Mouse (Mus musculus): ENCODE results near the gene Pnp2. TPM values are rescaled to one million over a fixed set of nuclear protein-coding genes. Genes with fewer than 3 reads are reported as not detected.
"Not testable (repeated sequence)": the region's sequence is repeated elsewhere in the genome, so short reads cannot be mapped to it uniquely, and the experiment has no call there.

The Pnp2 gene
- polyA plus RNA-seq, 1 experiment from 2014 or later = 10.6 TPM

- H3K4me1 ChIP-seq (ENCODE audit: control insufficient read depth, low read depth, low read length); ATAC-seq (ENCODE audit: low read depth); H3K36me3 ChIP-seq (ENCODE audit: control insufficient read depth, insufficient read depth); H3K27me3 ChIP-seq (ENCODE audit: control insufficient read depth, insufficient read depth, low read depth, low read length); H3K9me3 ChIP-seq (replicated peaks; ENCODE audit: control insufficient read depth, low read length): not testable (repeated sequence)
- peak overlapping the region; percentile 85 for H3K4me2 ChIP-seq (ENCODE audit: low read depth, low read length)
- H3K4me3 ChIP-seq (ENCODE audit: low read depth, low read length) = peak overlapping the region; percentile 72
- WGBS (ENCODE audit: insufficient replicate concordance) = 4% methylated on average over 6 of the region's 6 CpGs
- peak overlapping the region; percentile 79 for H3K9ac ChIP-seq (ENCODE audit: low read depth, low read length)
- H3K27ac ChIP-seq (ENCODE audit: low read length) = peak overlapping the region; percentile 92
Measured at GRCm38 (mm10) chr14:50945081-50945480, 10.7 kb upstream of the Pnp2 start.

- 4% methylated on average over 3 of the region's 3 CpGs for WGBS (ENCODE audit: insufficient replicate concordance)
- not testable (repeated sequence) for H3K4me1 ChIP-seq (ENCODE audit: control insufficient read depth, low read depth, low read length); ATAC-seq (ENCODE audit: low read depth); H3K36me3 ChIP-seq (ENCODE audit: control insufficient read depth, insufficient read depth); H3K9me3 ChIP-seq (replicated peaks; ENCODE audit: control insufficient read depth, low read length); H3K27me3 ChIP-seq (ENCODE audit: control insufficient read depth, insufficient read depth, low read depth, low read length)
- peak overlapping the region; percentile 79 for H3K9ac ChIP-seq (ENCODE audit: low read depth, low read length)
- peak overlapping the region; percentile 85 for H3K4me2 ChIP-seq (ENCODE audit: low read depth, low read length)
- peak overlapping the region; percentile 92 for H3K27ac ChIP-seq (ENCODE audit: low read length)
- peak overlapping the region; percentile 72 for H3K4me3 ChIP-seq (ENCODE audit: low read depth, low read length)
Measured at GRCm38 (mm10) chr14:50945526-50945925, 10.3 kb upstream of the Pnp2 start.

DNA sequence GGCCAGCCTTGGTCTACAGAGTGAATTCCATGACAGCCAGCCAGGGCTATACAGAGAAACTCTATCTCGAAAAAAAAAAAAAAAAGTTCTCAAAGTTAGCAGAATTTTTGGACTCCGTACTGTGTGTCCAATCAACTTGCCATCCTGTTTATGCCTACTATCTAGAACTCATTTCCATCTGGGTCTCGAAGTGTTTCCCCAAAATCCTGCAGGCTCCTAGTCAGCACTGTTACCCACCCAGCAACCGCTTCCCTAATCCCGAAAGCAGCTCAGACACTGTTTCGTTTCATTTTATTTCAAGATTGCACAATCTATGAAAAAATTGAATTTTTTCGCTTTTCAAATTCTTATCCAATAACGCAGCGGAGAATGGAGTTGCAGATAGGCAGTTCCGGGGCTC lies 305 bp upstream of the Pnp2 start:
- peak overlapping the region; percentile 87 for H3K27ac ChIP-seq (ENCODE audit: low read length)
- no peaks in the 10 kb centered on the region for H3K9me3 ChIP-seq (replicated peaks; ENCODE audit: control insufficient read depth, low read length)
- no peak for ATAC-seq (ENCODE audit: low read depth)
- peaks cover 8% of the 10 kb centered on the region for H3K36me3 ChIP-seq (ENCODE audit: control insufficient read depth, insufficient read depth)
- whole genome bisulfite sequencing (ENCODE audit: insufficient replicate concordance) = 67% methylated on average over 10 of the region's 10 CpGs
- H3K27me3 ChIP-seq (ENCODE audit: control insufficient read depth, insufficient read depth, low read depth, low read length) = no peaks in the 10 kb centered on the region
- H3K4me3 ChIP-seq (ENCODE audit: low read depth, low read length) = peak overlapping the region; percentile 60; the same call in 1 of the 2 replicates
- no peak overlapping the region for H3K9ac ChIP-seq (ENCODE audit: low read depth, low read length)
- peaks cover 26% of the 10 kb centered on the region for H3K4me1 ChIP-seq (ENCODE audit: control insufficient read depth, low read depth, low read length)
- H3K4me2 ChIP-seq (ENCODE audit: low read depth, low read length) = peak overlapping the region; percentile 69

DNA sequence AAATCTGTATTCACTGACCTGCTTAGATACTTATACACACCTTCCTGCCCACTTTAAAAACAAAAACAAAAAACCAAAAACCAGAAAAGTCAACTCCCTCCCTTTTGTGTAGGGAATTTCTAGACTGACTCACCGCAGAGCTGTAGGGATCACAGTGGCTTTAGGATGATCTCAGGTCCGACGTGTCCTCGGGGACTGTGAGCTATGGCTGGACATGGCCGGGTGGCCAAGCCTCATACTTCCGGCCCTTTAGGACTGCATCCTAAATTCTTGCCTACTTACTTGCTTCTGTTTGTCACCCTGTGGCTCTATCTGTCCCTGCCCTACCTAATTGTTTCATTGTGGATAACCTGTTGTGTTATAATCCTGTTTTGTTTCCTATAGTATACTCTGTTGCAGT lies 932 bp downstream of the Pnp2 start:
- not testable (repeated sequence) for ATAC-seq (ENCODE audit: low read depth); H3K36me3 ChIP-seq (ENCODE audit: control insufficient read depth, insufficient read depth); H3K27me3 ChIP-seq (ENCODE audit: control insufficient read depth, insufficient read depth, low read depth, low read length); H3K9me3 ChIP-seq (replicated peaks; ENCODE audit: control insufficient read depth, low read length)
- Histone ChIP-seq H3K4me2 (ENCODE audit: low read depth, low read length) (peak overlapping the region; percentile 69), H3K9ac (ENCODE audit: low read depth, low read length) (peak overlapping the region; percentile 64), H3K4me3 (ENCODE audit: low read depth, low read length) (peak overlapping the region; percentile 60), H3K4me1 (ENCODE audit: control insufficient read depth, low read depth, low read length) (peaks cover 26% of the 10 kb centered on the region), H3K27ac (ENCODE audit: low read length) (peak overlapping the region; percentile 87)
- 74% methylated on average over 6 of the region's 6 CpGs for WGBS (ENCODE audit: insufficient replicate concordance)

DNA sequence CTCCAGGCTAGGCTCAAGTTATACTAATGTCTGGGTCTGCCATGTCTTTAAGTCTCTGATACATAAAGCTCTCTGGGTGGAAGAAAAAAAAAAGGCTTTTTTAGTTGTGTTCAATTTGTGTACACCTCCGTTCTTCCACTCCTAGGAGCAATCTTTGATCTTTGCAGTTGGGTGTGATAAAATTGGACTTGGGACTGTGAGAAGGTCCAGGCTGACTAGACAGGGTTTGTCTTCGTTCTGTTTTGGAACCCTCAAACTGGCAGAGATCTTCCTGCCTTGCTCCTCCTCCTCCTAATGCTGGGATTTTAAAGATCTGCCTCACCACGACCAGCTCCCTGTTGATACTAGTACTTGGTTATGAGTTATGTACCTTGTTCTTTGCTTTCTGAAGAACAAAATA lies 1.4 kb downstream of the Pnp2 start:
- H3K9me3 ChIP-seq (replicated peaks; ENCODE audit: control insufficient read depth, low read length); ATAC-seq (ENCODE audit: low read depth); H3K36me3 ChIP-seq (ENCODE audit: control insufficient read depth, insufficient read depth); H3K27me3 ChIP-seq (ENCODE audit: control insufficient read depth, insufficient read depth, low read depth, low read length): not testable (repeated sequence)
- peak overlapping the region; percentile 69 for H3K4me2 ChIP-seq (ENCODE audit: low read depth, low read length)
- H3K27ac ChIP-seq (ENCODE audit: low read length) = peak overlapping the region; percentile 87
- H3K9ac ChIP-seq (ENCODE audit: low read depth, low read length) = peak overlapping the region; percentile 64
- H3K4me3 ChIP-seq (ENCODE audit: low read depth, low read length) = peak overlapping the region; percentile 60
- 11% methylated on average over 3 of the region's 3 CpGs for WGBS (ENCODE audit: insufficient replicate concordance)
- peaks cover 26% of the 10 kb centered on the region for H3K4me1 ChIP-seq (ENCODE audit: control insufficient read depth, low read depth, low read length)

- 35% methylated on average over 5 of the region's 5 CpGs for WGBS (ENCODE audit: insufficient replicate concordance)
- peak overlapping the region; percentile 83 for H3K27ac ChIP-seq (ENCODE audit: low read length)
Measured at GRCm38 (mm10) chr14:50958289-50958995, 2.6 kb downstream of the Pnp2 start.

DNA sequence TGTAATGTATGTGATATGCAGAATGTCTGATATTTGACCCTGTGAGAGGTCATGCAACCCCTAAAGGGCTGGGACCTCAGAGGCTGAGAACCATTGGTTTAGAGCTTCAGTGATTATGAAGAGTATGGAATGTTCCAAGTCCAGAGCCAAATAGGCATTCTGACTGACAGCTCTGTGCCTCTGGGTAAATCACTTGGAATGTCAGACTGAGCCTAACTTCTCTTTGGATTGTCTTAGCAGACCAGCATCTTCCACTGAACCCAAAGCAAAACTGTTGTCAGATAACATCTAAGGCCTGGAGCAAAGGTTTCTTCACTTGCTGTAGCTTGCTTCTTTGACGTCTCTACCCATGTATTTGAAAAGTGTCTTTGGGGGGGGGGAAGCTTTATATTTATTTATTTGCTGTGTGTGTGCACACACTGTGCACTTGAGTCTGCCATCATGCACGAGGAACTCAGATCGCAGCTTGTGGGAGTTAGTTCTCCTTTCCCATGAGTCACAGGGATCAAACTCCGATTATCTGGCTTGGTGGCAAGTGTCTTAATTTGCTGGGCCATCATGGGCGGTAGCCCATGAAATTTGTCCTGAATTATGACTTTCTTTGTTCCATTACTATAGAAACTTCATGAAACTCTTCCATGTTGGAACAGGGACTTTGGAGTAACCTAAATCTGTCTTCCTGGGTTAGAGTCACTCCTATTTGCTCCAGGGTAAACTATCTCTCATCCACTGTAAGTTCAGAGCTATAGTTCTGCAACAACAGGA lies 12.6 kb downstream of the Pnp2 start:
- Histone ChIP-seq H3K27ac (ENCODE audit: low read length) (no peak overlapping the region), H3K36me3 (ENCODE audit: control insufficient read depth, insufficient read depth) (no peaks in the 10 kb centered on the region), H3K9me3 (replicated peaks; ENCODE audit: control insufficient read depth, low read length) (no peaks in the 10 kb centered on the region), H3K4me3 (ENCODE audit: low read depth, low read length) (no peak overlapping the region), H3K4me2 (ENCODE audit: low read depth, low read length) (no peak overlapping the region), H3K27me3 (ENCODE audit: control insufficient read depth, insufficient read depth, low read depth, low read length) (no peaks in the 10 kb centered on the region), H3K9ac (ENCODE audit: low read depth, low read length) (no peak overlapping the region), H3K4me1 (ENCODE audit: control insufficient read depth, low read depth, low read length) (no peaks in the 10 kb centered on the region)
- ATAC-seq (ENCODE audit: low read depth) = no peak
- WGBS (ENCODE audit: insufficient replicate concordance) = 71% methylated on average over 5 of the region's 5 CpGs

More at GRCm38 (mm10) chr14:50958289-50958995, 2.6 kb downstream of the Pnp2 start:
- not testable (repeated sequence) for H3K27me3 ChIP-seq (ENCODE audit: control insufficient read depth, insufficient read depth, low read depth, low read length); H3K36me3 ChIP-seq (ENCODE audit: control insufficient read depth, insufficient read depth); H3K9ac ChIP-seq (ENCODE audit: low read depth, low read length); H3K9me3 ChIP-seq (replicated peaks; ENCODE audit: control insufficient read depth, low read length)
- Histone ChIP-seq H3K4me3 (ENCODE audit: low read depth, low read length) (peak overlapping the region; percentile 19; the same call in 1 of the 2 replicates), H3K4me2 (ENCODE audit: low read depth, low read length) (peak overlapping the region; percentile 41), H3K4me1 (ENCODE audit: control insufficient read depth, low read depth, low read length) (peaks cover 26% of the 10 kb centered on the region)
- ATAC-seq (ENCODE audit: low read depth) = peak; percentile 69

GRCm38 (mm10) chr14:50969041-50969440 lies 13.2 kb downstream of the Pnp2 start:
- Histone ChIP-seq H3K9me3 (replicated peaks; ENCODE audit: control insufficient read depth, low read length) (no peaks in the 10 kb centered on the region), H3K36me3 (ENCODE audit: control insufficient read depth, insufficient read depth) (no peaks in the 10 kb centered on the region), H3K27ac (ENCODE audit: low read length) (no peak overlapping the region), H3K4me2 (ENCODE audit: low read depth, low read length) (no peak overlapping the region), H3K27me3 (ENCODE audit: control insufficient read depth, insufficient read depth, low read depth, low read length) (no peaks in the 10 kb centered on the region), H3K9ac (ENCODE audit: low read depth, low read length) (no peak overlapping the region), H3K4me1 (ENCODE audit: control insufficient read depth, low read depth, low read length) (no peaks in the 10 kb centered on the region), H3K4me3 (ENCODE audit: low read depth, low read length) (no peak overlapping the region)
- 63% methylated on average over 1 of the region's 1 CpGs for WGBS (ENCODE audit: insufficient replicate concordance)
- ATAC-seq (ENCODE audit: low read depth) = no peak

Measured in liver, embryonic 16.5 days (tissue).